Mouse (Mus musculus): ENCODE measurements at regions not wholly inside any gene's neighbourhood (a gene's known extent, or its start where the extent isn't known, plus 50 kb on each side); places are given as distances from the start of the nearest gene placed in this dataset.

DNA sequence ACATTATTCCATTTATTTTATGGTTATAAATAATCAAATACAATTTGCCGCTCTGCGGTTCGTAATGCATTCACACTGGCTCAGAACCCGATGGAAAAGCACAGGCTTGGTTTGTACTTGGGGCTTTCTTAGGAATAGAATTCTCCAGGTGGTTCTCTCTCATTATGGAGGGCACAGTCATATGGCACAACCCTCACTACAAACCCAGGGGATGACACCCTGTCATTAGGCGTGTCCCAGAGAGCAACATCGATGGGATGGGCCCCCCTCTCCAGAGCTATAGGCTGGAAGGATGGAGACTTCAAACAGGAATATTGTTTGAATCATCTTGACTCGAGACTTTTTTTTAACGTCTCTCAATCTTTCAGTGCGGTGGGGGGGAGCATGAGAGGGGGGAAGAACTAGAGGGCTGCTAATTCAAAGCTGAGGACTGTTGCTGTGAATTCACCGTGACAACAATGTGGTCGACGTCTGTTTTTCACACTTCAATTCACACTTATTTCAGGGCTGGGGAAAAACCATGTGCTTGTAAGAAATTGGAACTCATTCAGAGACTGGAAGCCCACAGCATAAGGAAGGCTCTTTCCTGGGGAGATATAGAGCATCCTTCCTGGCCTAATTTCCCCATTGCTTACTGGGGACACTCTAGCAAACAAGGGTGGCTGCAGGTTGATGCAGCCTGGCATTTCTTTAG lies 399.9 kb upstream of the Nrp1 start:
- Histone ChIP-seq H3K79me2 (ENCODE audit: control insufficient read depth, insufficient read depth) (no peaks in the 10 kb centered on the region), H3K36me3 (ENCODE audit: control insufficient read depth, insufficient read depth) (no peaks in the 10 kb centered on the region), H3K27me3 (ENCODE audit: control insufficient read depth, insufficient read depth, insufficient read length) (no peaks in the 10 kb centered on the region), H3K4me3 (no peak overlapping the region), H3ac (ENCODE audit: control insufficient read depth, insufficient read length) (no peak overlapping the region), H3K4me2 (ENCODE audit: low read depth) (no peak overlapping the region)
- TF ChIP-seq POLR2A (IDR thresholded peaks at IDR 0.05; ENCODE audit: insufficient read length, low read depth) (no peak), USF1 (IDR thresholded peaks at IDR 0.05; ENCODE audit: low read depth) (no peak), POLR2AphosphoS2 (IDR thresholded peaks at IDR 0.05; ENCODE audit: insufficient read length, low read depth) (no peak), E2F4 (IDR thresholded peaks at IDR 0.05; ENCODE audit: insufficient read depth) (no peak), REST (IDR thresholded peaks at IDR 0.05; ENCODE audit: insufficient read depth, insufficient read length) (no peak), MYOD1 (IDR thresholded peaks at IDR 0.05; ENCODE audit: control insufficient read depth in 1 of 3, insufficient read length in 2 of 3, low read depth in 2 of 3) (no peak), SRF (IDR thresholded peaks at IDR 0.05; ENCODE audit: control insufficient read depth, insufficient read length, low read depth) (no peak), TCF3 (IDR thresholded peaks at IDR 0.05; ENCODE audit: insufficient read length, low read depth) (no peak), CEBPB (IDR thresholded peaks at IDR 0.05; ENCODE audit: insufficient read depth, poor library complexity, severe bottlenecking) (no peak)

DNA sequence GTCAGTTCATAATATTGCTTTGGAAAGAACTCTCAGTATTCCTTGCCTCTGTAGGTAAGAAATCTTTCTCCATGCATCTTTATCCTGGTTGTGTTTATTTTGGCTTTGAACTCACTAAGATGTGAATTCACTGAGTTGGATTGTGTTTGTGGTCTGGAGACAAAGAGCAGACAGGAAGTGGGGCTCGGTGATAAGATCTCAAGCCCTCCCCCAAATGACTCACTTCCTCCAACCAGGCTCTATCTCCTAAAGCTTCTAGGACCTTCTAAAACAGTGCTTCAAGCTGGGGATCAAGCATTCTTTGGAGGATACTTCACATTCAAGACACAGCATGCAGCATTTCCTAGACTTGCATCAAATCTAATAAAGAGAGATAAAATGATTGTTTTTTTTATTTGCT lies 395.5 kb upstream of the Nrp1 start:
- H3K27me3 ChIP-seq (ENCODE audit: control insufficient read depth, insufficient read depth, insufficient read length), result no peaks in the 10 kb centered on the region
- H3K4me3 ChIP-seq, result no peak overlapping the region
- H3K4me2 ChIP-seq (ENCODE audit: low read depth), result no peak overlapping the region
- no peak overlapping the region for H3ac ChIP-seq (ENCODE audit: control insufficient read depth, insufficient read length)
- no peaks in the 10 kb centered on the region for H3K36me3 ChIP-seq (ENCODE audit: control insufficient read depth, insufficient read depth)
- TF ChIP-seq CEBPB (IDR thresholded peaks at IDR 0.05; ENCODE audit: insufficient read depth, poor library complexity, severe bottlenecking), result 0 out of 2 replicates have a peak, but pooled peaks have one; percentile 10
- no peak for TF ChIP-seq TCF12 (IDR thresholded peaks at IDR 0.05; ENCODE audit: insufficient read depth, poor library complexity, severe bottlenecking)
- H3K79me2 ChIP-seq (ENCODE audit: control insufficient read depth, insufficient read depth), result no peaks in the 10 kb centered on the region

DNA sequence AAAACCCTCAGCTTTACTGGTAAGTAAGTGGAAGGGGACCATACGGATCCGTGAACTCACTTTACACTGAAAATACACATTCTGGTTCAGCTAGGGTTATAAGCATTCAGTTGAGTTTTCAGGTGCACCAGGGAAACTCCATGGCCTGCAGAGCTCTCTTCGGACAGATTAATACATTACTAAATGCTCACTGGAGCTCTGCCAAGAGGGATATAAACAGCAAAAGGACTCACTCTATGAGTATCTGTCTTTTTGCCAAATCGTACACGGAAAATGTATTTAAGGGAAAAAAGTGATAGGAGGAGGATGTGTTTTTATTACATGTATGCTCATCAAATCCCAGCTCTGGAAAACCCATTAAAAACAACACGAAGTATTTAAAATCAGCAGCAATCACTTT lies 394.8 kb upstream of the Nrp1 start:
- Histone ChIP-seq H3K79me2 (ENCODE audit: control insufficient read depth, insufficient read depth) (no peaks in the 10 kb centered on the region), H3K36me3 (ENCODE audit: control insufficient read depth, insufficient read depth) (no peaks in the 10 kb centered on the region), H3K27me3 (ENCODE audit: control insufficient read depth, insufficient read depth, insufficient read length) (no peaks in the 10 kb centered on the region), H3K4me2 (ENCODE audit: low read depth) (no peak overlapping the region), H3K4me3 (no peak overlapping the region), H3ac (ENCODE audit: control insufficient read depth, insufficient read length) (no peak overlapping the region)
- TF ChIP-seq E2F4 (IDR thresholded peaks at IDR 0.05; ENCODE audit: insufficient read depth), result no peak
- TF ChIP-seq REST (IDR thresholded peaks at IDR 0.05; ENCODE audit: insufficient read depth, insufficient read length), result no peak
- TF ChIP-seq CEBPB (IDR thresholded peaks at IDR 0.05; ENCODE audit: insufficient read depth, poor library complexity, severe bottlenecking), result no peak
- TF ChIP-seq MYOG (IDR thresholded peaks at IDR 0.05; ENCODE audit: control insufficient read depth in 1 of 3, insufficient read depth in 1 of 3, insufficient read length in 2 of 3, low read depth in 2 of 3), result no peak

DNA sequence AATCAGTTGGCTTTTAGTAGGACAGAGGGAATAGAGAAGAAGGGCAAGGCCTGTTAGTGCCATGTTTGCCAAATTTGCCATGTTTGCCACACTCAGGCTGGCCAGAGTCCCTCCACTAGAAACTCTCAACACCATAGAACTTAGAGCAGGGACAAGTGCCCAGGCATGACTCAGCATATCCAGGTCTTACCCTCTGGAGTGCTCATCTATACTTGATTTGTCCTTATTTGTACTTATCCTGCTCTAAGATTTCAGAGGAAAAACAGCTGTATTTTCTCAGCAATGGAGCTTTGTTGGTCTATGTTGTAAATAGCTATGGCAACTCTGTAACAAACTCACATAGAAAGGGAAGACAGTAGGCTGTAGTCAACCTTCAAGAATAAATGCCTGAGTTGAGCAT lies 393.6 kb upstream of the Nrp1 start:
- Histone ChIP-seq H3ac (ENCODE audit: control insufficient read depth, insufficient read length) (no peak overlapping the region), H3K36me3 (ENCODE audit: control insufficient read depth, insufficient read depth) (no peaks in the 10 kb centered on the region), H3K4me2 (ENCODE audit: low read depth) (no peak overlapping the region), H3K4me3 (no peak overlapping the region), H3K79me2 (ENCODE audit: control insufficient read depth, insufficient read depth) (no peaks in the 10 kb centered on the region), H3K27me3 (ENCODE audit: control insufficient read depth, insufficient read depth, insufficient read length) (no peaks in the 10 kb centered on the region)
- TF ChIP-seq MAX (IDR thresholded peaks at IDR 0.05; ENCODE audit: low read depth), result no peak
- no peak for TF ChIP-seq SRF (IDR thresholded peaks at IDR 0.05; ENCODE audit: control insufficient read depth, insufficient read length, low read depth)
- no peak for TF ChIP-seq USF1 (IDR thresholded peaks at IDR 0.05; ENCODE audit: low read depth)
- no peak for TF ChIP-seq POLR2AphosphoS2 (IDR thresholded peaks at IDR 0.05; ENCODE audit: insufficient read length, low read depth)
- no peak for TF ChIP-seq TCF3 (IDR thresholded peaks at IDR 0.05; ENCODE audit: insufficient read length, low read depth)
- no peak for TF ChIP-seq E2F4 (IDR thresholded peaks at IDR 0.05; ENCODE audit: insufficient read depth)
- TF ChIP-seq POLR2A (IDR thresholded peaks at IDR 0.05; ENCODE audit: insufficient read length, low read depth), result no peak
- no peak for TF ChIP-seq TCF12 (IDR thresholded peaks at IDR 0.05; ENCODE audit: insufficient read depth, poor library complexity, severe bottlenecking)
- TF ChIP-seq CEBPB (IDR thresholded peaks at IDR 0.05; ENCODE audit: insufficient read depth, poor library complexity, severe bottlenecking), result no peak
- no peak for TF ChIP-seq MYOG (IDR thresholded peaks at IDR 0.05; ENCODE audit: control insufficient read depth in 1 of 3, insufficient read depth in 1 of 3, insufficient read length in 2 of 3, low read depth in 2 of 3)
- no peak for TF ChIP-seq REST (IDR thresholded peaks at IDR 0.05; ENCODE audit: insufficient read depth, insufficient read length)
- no peak for TF ChIP-seq MYOD1 (IDR thresholded peaks at IDR 0.05; ENCODE audit: control insufficient read depth in 1 of 3, insufficient read length in 2 of 3, low read depth in 2 of 3)

DNA sequence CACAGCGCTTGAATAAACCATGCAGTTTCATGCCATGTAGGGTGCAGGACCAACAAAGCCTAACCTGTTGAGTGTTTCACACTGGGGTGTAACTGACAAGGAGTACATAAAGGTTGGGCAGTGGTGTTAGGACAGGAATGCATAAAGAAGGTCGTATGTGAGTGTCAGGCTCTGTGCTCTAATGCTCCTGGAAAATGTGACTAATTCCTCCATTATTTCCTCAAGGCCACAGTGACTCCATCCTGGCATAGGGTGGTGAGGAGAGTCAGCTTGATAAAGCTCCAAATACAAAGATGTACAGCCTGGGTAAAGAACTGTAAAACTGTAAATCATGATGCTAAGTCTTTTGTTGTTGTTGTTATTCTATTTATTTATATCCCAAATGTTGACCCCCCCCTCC lies 393.1 kb upstream of the Nrp1 start:
- no peaks in the 10 kb centered on the region for H3K27me3 ChIP-seq (ENCODE audit: control insufficient read depth, insufficient read depth, insufficient read length)
- no peak overlapping the region for H3ac ChIP-seq (ENCODE audit: control insufficient read depth, insufficient read length)
- no peaks in the 10 kb centered on the region for H3K36me3 ChIP-seq (ENCODE audit: control insufficient read depth, insufficient read depth)
- TF ChIP-seq TCF3 (IDR thresholded peaks at IDR 0.05; ENCODE audit: insufficient read length, low read depth) (no peak), TCF12 (IDR thresholded peaks at IDR 0.05; ENCODE audit: insufficient read depth, poor library complexity, severe bottlenecking) (no peak), MAX (IDR thresholded peaks at IDR 0.05; ENCODE audit: low read depth) (no peak), MYOG (IDR thresholded peaks at IDR 0.05; ENCODE audit: control insufficient read depth in 1 of 3, insufficient read depth in 1 of 3, insufficient read length in 2 of 3, low read depth in 2 of 3) (no peak), SRF (IDR thresholded peaks at IDR 0.05; ENCODE audit: control insufficient read depth, insufficient read length, low read depth) (no peak), REST (IDR thresholded peaks at IDR 0.05; ENCODE audit: insufficient read depth, insufficient read length) (no peak), MYOD1 (IDR thresholded peaks at IDR 0.05; ENCODE audit: control insufficient read depth in 1 of 3, insufficient read length in 2 of 3, low read depth in 2 of 3) (no peak), USF1 (IDR thresholded peaks at IDR 0.05; ENCODE audit: low read depth) (no peak), POLR2A (IDR thresholded peaks at IDR 0.05; ENCODE audit: insufficient read length, low read depth) (no peak), CEBPB (IDR thresholded peaks at IDR 0.05; ENCODE audit: insufficient read depth, poor library complexity, severe bottlenecking) (no peak), E2F4 (IDR thresholded peaks at IDR 0.05; ENCODE audit: insufficient read depth) (no peak), POLR2AphosphoS2 (IDR thresholded peaks at IDR 0.05; ENCODE audit: insufficient read length, low read depth) (no peak)
- H3K79me2 ChIP-seq (ENCODE audit: control insufficient read depth, insufficient read depth), result no peaks in the 10 kb centered on the region
- no peak overlapping the region for H3K4me2 ChIP-seq (ENCODE audit: low read depth)
- H3K4me3 ChIP-seq, result no peak overlapping the region

Measured in myocyte (in vitro differentiated cells).